Mouse (Mus musculus) ovary, postnatal 14 days (tissue): ENCODE measurements around the gene Rangrf.
"Not testable (repeated sequence)": the region's sequence is repeated elsewhere in the genome, so short reads cannot be mapped to it uniquely, and the experiment has no call there.

Experiments used
- DNase-seq: peaks from one replicate; pipeline ENCODE4 v3.0.0; 2022; ENCODE audit warnings: low spot score

Gene Rangrf

DNA sequence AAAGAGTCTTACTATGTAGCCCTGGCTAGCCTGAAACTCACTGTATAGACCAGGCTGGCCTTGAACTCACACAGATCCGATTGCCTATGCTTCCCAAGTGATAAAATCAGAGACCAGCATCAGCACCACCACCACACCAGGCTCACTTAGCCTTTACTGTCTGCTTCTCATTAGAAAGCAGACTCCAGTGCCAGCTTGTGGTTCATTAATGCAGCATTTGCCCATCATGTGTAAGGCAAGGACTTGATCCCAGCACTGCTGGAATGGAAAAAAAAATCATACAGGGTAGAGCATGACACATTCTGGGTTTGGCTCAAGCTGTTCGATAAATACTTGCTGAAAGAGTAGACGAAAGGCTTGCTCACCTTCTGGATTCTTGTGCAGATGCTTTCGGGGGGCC lies 29.0 kb downstream of the Rangrf start:
- no peak for DNase-seq

DNA sequence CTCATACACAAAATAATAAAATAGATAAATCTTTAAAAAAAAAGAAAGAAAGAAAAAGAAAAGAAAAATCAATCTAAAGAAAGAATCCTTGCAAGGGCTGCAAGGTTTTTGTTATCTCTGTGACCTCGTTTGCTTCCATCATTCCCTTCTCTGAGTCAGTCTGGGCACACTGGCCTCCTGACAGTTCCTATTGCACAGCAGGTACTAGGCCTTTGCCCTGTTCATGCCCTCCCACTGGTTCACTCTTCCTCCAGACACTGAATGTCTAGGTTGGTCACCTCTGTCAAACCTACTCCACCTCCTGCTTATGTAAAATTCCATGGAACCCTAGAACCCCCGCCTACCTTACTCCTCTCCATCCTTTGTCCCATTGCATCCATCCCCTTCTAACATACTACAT lies 29.7 kb downstream of the Rangrf start:
- no peak for DNase-seq

DNA sequence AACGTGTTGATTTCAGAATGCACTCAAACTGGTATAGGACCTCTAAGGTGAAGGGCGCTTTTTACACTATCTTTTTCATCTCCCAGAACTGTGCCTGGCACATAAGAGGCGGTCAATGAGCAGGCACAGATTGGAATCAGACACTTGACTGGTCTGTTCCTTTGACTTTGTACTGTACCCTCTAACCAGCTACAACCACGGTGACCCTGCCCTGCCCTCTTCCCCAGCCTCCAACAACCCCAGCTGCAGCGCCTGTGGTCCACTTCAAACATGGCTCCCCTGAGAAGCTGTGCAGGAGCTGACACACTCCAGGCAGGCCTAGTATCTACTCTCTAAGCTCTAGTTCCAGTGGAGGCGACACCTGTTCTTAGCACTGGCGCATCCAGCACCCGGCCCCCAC lies 32.3 kb downstream of the Rangrf start:
- DNase-seq = no peak

DNA sequence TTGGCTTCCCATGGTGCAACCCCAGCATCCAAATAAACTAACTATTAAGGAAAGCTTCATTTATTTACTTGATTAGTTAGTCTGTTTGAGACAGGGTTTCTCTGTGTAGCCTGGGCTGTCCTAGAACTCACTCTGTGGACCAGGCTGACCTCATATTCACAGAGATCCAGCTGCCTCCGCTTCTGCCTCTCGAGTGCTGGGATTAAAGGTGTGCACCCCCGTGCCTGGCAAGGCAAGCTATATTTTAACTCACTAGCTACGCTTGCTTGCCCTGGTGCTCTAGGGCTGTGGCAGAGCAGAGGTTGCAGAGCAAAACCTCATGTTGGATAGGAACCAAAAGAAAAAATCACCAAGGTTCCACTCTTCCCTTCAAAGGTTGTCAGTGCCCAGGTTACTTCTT lies 34.5 kb downstream of the Rangrf start:
- DNase-seq = no peak

DNA sequence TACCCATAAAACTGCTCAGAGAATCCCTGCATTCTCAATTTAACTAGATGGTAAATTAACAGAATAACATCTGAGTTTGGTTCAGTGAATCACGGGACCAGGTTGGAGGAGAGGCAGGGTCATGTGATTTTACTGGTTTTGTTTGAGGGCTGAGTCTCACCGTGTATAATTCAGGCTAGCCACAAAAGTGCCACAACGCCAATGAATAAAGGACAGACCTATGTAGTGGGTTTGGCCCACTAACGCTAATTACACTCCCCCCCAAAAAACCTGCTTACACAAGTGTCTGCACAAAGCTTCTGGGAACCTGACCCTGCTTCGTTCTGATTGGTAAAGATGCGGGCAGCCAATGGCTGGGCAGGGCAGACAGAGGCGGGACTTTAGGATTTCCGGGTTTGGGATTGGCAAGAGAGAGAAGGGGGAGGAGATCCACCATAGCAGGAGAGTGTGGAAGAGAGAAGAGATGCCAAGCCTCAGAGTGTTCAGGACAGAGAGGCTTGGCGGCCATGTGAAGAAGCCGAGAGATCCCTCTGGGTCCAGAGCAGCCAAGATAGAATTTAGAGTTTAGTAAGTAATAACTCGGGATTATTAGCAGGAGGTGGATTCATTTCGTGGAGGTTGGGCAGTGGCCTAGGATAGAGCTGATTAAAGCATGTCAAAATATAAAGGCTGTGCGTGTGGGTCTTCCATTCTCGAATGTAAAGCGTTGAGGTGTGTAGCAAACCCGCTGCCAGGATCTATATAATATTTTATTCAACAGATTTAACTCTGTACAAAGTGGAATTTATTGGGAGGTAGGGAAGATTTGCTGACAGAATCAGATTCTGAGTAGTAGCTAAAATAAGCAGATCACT lies 35.3 kb downstream of the Rangrf start:
- peak; percentile 80 for DNase-seq

DNA sequence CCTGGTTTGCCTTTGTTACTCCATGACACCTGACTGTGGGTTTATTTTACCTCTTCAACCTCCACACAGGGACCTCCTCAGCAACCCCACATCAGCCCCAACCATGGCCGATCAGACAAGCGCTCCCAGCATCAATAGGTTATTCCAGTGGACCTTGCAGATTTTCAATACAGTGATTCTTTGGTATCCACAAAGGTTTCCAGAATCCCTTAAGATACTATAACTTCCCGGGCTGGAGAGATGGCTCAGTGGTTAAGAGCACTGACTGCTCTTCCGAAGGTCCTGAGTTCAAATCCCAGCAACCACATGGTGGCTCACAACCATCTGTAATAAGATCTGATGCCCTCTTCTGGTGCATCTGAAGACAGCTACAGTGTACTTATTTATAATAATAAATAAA lies 38.0 kb downstream of the Rangrf start:
- not testable (repeated sequence) for DNase-seq

DNA sequence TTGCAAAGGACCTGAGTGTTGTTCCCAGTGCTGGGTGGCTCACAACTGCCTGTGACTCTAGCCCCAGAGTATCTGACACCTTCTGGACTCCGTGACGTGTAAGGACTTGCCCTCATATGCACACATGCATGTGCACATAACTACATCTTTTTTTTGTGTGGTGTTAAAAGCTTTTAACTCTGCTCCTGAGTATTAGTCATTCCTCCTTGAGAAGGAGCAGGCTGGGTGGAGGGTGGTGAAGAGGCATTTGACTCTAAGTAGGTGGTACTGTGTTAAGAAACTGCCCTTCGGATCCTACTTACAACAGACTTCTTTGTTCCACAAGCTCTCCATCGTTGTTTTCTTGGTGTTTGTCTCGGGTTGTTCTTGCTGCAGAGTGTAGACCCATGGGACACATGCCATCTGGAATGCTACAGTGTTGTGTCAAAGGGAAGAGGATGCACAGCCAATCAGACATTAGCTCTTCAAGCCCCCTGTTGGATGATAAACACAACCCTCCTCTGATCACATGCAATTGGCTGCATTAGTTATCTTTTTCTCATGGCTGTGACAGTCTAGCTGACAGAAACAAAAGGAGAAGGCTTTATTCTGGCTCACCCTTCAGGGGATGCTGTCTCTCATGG lies 41.0 kb downstream of the Rangrf start:
- no peak for DNase-seq

DNA sequence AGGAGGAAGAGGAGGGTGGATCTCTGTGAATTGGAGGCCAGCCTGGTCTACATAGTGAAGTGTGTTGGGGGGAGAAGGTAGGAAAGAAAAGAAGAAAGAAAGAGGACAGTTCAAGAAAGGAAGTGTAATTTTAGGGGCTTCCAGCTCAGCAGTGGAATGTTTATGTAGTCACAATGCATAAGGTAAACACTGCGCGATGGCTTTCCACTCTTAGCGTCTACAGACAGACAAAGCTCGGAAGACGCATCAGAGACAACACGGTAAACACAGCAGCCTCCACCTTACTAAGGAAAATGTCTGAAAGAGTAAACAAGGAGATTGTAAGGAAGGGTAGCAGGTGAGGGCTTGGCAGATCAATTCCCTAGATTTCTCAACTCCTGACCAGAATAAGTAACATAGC lies 45.0 kb downstream of the Rangrf start:
- DNase-seq = no peak

DNA sequence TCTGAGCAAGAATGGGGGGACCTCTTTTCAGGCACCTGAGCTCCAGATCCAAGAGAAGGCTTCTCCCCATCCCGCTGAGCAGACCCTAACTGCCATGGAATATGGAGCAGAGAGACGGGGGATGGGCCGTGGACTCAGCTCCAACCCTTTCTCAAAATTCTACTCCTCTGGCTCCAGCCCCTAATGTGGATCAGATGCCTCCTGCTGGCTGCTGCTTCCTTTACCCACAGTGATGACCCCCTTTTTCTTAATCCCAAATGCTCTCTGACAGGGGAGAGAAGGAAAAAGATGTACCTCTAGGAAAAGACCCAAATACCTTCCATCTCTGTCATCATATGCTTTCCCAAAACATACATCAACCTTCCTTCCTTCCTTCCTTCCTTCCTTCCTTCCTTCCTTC lies 48.0 kb downstream of the Rangrf start, which contains the start of gene Odf4:
Gene Odf4 (minus strand): TSS at position 101 of the 400 bp plus-strand sequence.
- DNase-seq = no peak

DNA sequence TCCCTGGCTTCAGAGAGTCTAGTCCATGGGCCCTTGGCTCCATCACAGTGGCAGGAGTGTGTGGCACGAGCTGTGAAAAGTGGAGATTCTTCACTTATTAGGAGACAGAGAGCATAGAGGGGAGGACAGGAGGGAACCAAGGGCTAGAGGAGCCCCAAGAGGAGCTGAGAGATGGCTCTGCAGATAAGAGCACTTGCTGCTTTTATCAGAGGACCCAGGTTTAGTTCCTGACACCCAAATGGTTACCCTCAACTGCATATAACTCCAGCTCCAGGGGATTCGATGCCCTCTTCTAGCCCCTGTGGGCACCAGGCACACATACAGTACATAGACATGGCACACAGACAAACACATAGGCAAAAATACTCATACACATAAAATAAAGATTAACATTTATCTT lies 50.2 kb downstream of the Rangrf start:
- DNase-seq = no peak

DNA sequence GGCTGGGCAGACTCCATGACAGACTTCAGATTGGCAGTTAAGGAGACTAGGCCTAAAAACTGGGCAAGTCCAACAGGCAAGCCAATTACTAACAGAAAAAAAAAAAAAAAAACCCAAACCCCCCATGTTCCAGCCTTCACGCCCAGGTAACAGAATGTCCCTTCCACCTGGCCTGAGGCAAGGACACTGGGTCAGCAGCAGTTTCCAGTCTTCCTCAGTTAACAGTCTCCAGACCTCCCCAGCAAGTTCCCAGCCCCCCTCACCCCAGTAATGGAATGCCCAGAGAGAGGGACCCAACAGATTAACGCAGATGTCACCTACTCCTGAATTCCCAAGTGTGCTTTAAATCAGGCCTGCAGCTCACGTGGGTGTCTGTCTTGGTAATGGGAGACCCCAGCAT lies 51.8 kb downstream of the Rangrf start:
- DNase-seq = no peak
